Mouse (Mus musculus) gastrocnemius, adult 2 months (tissue): ENCODE measurements at regions not wholly inside any gene's neighbourhood (a gene's known extent, or its start where the extent isn't known, plus 50 kb on each side); places are given as distances from the start of the nearest gene placed in this dataset.
A peak's percentile ranks its signal among the peaks of the same experiment; 100 is the strongest.

Experiments
- DNase-seq: peaks from one replicate; pipeline ENCODE4 v3.0.0; 2022
- H3K27ac ChIP-seq: fragments of 200-600 bp; 2 replicates; pipeline ENCODE4 v1.8.1; 2022; ENCODE audit warnings: mild to moderate bottlenecking
- H3K4me3 ChIP-seq: fragments of 200-600 bp; 2 replicates; pipeline ENCODE4 v1.8.1; 2022; ENCODE audit warnings: mild to moderate bottlenecking, moderate library complexity
- CTCF ChIP-seq: fragments of 200-600 bp; IDR thresholded peaks from 2 replicates; pipeline ENCODE4 v1.8.1; 2022; ENCODE audit warnings: antibody characterized with exemption, mild to moderate bottlenecking, moderate library complexity
- intact Hi-C: fragments of 180-260 bp; cut with DNase I; formaldehyde crosslinking; loops from one replicate; pipeline ENCODE4 v1.15.1; 2025

GRCm38 (mm10) chr10:37400379-37400778 is 261.7 kb upstream of the Marcks start:
- intact Hi-C loops: no loop called here
- no peak for TF ChIP-seq CTCF
- Histone ChIP-seq H3K27ac (peak overlapping the region; percentile 56), H3K4me3 (peak overlapping the region; percentile 53)
- no peak for DNase-seq

DNA sequence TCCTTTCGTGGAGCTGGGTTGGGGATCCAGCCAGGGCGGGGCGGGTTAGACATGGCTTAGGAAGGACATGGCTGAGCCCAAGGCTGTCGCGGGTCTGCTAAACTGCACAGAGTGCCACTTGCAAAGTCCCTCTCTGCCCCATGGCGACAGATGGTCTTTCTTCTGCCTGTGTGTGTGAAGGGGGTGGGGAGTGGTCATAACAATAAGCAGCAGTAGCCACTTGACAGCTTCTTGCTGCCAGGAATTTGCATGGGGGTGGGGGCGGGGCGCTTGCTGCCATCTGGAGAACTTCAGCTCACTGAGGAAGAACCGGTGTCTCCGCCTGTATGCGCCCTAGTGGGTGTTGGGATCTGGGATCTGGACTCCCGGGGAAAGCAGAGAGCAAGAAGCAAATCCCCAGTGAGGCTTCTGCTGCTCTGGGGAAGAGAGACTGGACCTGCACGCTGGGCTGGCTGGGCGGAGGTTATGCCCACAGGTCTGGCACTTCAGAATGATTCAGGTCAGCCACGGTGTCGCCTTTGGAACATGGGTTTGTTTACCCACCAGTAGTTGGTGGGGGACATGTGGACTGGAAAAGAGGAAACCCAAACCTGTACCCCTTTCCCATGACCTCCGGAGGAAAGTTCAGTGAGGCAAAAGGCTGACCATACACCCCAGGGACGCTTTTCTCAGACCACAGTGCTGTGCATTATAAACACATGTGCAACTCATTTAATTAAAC is 258.7 kb upstream of the Marcks start:
- intact Hi-C loops: loop anchor here (5.0 kb wide), 1 partner anchor 260 kb away; the partner anchor contains the start of gene Marcks
- TF ChIP-seq CTCF: no peak
- Histone ChIP-seq H3K4me3 (peak overlapping the region; percentile 69), H3K27ac (peak overlapping the region; percentile 79)
- peak; percentile 59 for DNase-seq

DNA sequence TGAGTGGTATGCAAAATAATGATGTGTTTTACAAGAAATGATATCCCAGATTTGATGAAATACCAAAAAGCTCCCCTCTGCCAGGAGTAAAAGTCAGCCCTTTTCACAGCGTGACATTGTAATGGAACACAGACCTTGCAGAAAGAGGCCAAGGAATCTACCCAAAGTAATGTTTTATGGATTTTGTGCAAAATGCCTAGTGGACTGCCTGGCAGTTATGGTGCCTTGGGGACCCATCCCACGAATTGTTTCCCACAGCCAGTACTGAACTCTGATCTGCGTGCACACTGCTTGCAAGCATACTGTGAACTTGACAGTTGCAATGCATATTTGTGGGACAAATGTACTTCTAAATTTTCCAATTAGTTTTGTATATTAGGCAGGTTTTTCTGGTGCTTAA is 251.3 kb upstream of the Marcks start:
- intact Hi-C loops: no loop called here
- H3K4me3 ChIP-seq: no peak overlapping the region
- no peak for DNase-seq
- TF ChIP-seq CTCF: no peak
- no peak overlapping the region for H3K27ac ChIP-seq

DNA sequence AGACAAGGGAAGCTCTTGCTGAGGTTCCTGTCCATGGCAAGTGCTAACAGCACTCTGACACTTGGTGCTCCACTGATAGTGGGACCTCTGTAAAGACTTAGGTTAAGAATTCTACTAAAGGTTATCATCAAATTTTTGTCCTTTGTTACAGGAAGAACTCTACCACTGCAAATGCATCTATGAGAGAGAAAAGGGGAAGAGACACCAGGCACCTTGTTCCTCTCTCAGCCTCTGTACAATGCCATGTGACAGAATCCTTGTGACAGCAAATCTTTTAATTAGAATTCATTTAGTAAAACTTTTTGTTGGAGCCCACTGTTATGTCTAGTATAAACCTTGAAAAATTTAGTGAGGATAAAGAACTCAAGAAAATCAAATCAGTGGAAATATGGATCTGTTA is 247.5 kb upstream of the Marcks start:
- no peak for TF ChIP-seq CTCF

GRCm38 (mm10) chr10:37380024-37380423 is 241.3 kb upstream of the Marcks start:
- Histone ChIP-seq H3K4me3 (no peak overlapping the region), H3K27ac (no peak overlapping the region)
- no peak for TF ChIP-seq CTCF
- intact Hi-C loops: no loop called here
- no peak for DNase-seq

More for the DNA sequence above, 247.5 kb upstream of the Marcks start:
- H3K27ac ChIP-seq: no peak overlapping the region
- no peak overlapping the region for H3K4me3 ChIP-seq
- no peak for DNase-seq
- intact Hi-C loops: no loop called here

GRCm38 (mm10) chr10:37378002-37378702 is 239.4 kb upstream of the Marcks start:
- no peak overlapping the region for H3K27ac ChIP-seq
- no peak overlapping the region for H3K4me3 ChIP-seq
- TF ChIP-seq CTCF: no peak
- intact Hi-C loops: no loop called here
- DNase-seq: no peak

DNA sequence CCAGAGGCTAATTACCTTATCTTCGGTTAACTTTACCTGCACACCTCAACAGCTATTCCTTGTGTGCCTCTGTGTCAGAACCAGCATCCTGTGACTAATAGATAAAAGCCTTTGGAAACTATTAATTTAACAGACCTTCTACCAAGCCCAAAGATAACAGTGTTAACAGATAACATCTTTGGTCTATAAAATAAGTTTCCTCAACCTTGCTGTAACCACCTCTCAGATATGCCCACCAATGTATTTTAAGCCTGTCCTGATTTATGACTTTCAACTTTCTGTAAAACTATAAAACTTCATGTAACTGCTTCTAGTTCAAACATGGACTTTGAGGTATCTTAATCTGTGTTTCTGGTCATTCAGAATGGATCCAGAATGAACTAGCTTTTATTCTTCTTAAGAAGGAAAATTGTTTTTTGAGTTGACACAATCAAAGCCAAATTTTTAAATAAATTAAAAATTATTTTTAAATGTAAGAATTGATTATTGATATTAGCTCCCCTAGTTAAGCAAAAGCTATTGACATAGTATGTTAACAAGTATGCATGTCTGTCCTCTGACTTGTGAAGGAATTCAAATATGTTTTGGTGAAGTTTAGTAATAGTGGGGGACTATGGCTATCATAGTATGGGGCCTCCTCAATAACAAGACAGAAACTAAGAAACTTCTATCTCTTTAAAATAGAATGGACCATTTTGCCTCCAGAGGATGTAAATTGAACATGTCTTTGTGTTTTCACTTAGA is 238.7 kb upstream of the Marcks start:
- H3K27ac ChIP-seq: no peak overlapping the region
- no peak overlapping the region for H3K4me3 ChIP-seq
- intact Hi-C loops: no loop called here
- TF ChIP-seq CTCF: no peak
- DNase-seq: no peak

GRCm38 (mm10) chr10:37376172-37376571 is 237.5 kb upstream of the Marcks start:
- Histone ChIP-seq H3K27ac (no peak overlapping the region), H3K4me3 (no peak overlapping the region)
- intact Hi-C loops: no loop called here
- DNase-seq: no peak
- no peak for TF ChIP-seq CTCF

- no peak for DNase-seq
- intact Hi-C loops: no loop called here
- no peak overlapping the region for H3K27ac ChIP-seq
- H3K4me3 ChIP-seq: no peak overlapping the region
- TF ChIP-seq CTCF: no peak
Observed at GRCm38 (mm10) chr10:37375648-37376047, 236.9 kb upstream of the Marcks start.

DNA sequence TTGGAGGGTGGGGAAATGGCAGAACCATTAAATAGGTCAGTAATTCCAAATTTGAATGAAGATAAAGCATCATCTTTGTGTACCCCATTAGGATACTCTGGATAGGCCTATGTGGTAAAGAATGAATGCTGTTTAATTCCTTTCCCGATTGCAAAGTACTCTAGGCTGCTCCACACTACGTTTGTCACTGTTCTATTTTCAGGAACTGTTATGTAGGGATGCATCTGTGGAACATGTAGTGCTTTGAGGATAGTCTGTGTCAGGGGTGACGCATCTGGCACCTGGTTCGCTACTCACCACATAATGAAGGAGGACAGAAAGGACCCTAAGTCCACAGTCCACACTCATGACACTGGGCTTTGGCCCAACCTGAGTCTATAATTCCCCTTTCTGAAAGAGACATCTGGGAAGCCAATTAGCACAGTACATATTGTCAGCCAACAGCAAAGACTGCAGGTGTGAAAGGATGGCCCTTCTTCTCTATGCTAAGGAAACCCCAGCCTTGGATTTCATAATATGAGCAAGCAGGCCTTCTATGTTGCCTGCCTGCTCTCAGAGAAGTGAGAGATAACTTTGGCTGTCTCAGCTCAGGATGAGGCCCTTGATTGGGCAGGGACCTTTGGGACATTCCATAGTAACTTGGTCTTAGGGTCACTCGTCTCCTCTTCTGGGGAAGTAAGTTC is 230.4 kb upstream of the Marcks start:
- intact Hi-C loops: no loop called here
- H3K27ac ChIP-seq: no peak overlapping the region

DNA sequence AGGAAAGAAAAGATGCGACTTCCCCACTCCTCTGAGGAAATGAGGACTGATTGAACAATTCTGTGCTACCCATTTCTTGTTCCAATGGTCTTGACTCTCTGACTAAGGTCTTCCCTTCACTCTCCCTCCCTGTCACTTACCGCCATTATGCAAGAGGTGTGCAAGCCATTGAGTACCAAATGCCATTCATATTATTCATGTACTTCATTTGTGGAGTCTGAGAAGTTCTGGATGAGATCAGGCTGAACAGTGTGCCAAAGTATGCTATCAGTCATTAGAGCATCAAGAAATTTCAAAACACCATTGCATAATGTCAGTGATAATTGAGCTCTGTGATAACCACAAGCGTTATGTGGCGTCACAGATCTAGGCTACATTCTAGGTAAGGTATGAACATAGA is 229.1 kb upstream of the Marcks start:
- no peak overlapping the region for H3K4me3 ChIP-seq
- H3K27ac ChIP-seq: no peak overlapping the region
- intact Hi-C loops: no loop called here
- TF ChIP-seq CTCF: no peak
- DNase-seq: no peak

More for the DNA sequence above, 230.4 kb upstream of the Marcks start:
- TF ChIP-seq CTCF: no peak
- no peak overlapping the region for H3K4me3 ChIP-seq
- DNase-seq: no peak

GRCm38 (mm10) chr10:37364506-37364905 is 225.8 kb upstream of the Marcks start:
- DNase-seq: no peak
- intact Hi-C loops: no loop called here
- no peak for TF ChIP-seq CTCF
- H3K4me3 ChIP-seq: no peak overlapping the region
- no peak overlapping the region for H3K27ac ChIP-seq

DNA sequence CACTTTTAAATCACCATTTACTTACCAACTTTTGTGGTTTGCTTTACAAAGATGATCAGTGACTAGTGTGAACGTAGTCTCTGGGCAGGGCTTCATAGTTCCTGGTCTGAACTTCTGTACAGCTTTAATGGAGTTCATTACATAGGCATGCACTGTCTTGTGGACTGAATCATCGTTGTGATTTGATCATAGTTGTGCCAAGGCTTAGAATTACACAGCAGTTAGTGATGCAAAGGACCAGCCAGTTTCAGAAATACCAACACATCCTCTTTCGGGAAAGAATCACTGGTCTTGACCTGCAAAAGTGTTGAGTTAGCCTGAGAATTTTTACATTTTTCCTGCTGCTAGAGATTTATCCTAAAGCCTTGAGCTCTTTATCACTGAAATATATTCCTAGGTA is 222.3 kb upstream of the Marcks start:
- Histone ChIP-seq H3K27ac (no peak overlapping the region), H3K4me3 (no peak overlapping the region)
- DNase-seq: no peak
- intact Hi-C loops: no loop called here
- TF ChIP-seq CTCF: no peak
